In the genomic region with DNA sequence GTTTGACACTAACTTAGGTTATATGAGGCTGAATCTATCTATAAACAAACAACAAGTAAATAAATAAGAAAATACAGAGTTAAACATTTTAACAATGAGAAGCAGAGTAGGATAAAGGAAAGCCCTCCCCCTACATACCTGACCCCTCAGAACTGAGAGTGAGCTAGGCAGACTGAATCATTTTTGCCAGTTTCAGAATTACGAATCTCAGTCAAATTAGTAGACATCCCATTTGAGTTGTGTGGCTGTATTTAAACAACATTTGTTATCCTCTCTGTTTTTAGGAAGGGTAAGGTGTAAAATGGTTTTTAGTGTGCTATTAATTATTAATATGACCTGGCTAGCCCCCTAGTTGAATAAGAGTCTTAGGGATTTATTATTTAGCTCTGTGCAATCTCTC, we compare ENCODE assay signal across 23 mouse cellular contexts. TPM values are rescaled to one million over a fixed set of nuclear protein-coding genes. Genes with fewer than 3 reads are reported as not detected.
DNase-seq lines count a peak whose midpoint lies in the region; TF ChIP-seq lines count a peak whose summit lies in the region.
"Had no signal": no experiment of that assay in that cellular context is flagged by ENCODE, and none has a peak within 500 bp of the region (broad histone marks: within the 10 kb centered on the region; RNA-seq: fewer than 3 reads in every experiment).

No protein-coding gene starts in this region.

- peaks cover 0 to 21% of the 10 kb centered on the region in 2 experiments; a peak in 3 of 4 replicates for H3K4me1 ChIP-seq in CH12.LX (ENCODE audit: control insufficient read depth in 1 of 2, insufficient read depth in 2 of 2)
- no peaks in the 10 kb centered on the region for H3K4me1 ChIP-seq in forebrain, embryonic 10.5 days

- WGBS in forebrain, embryonic 10.5 days = 77% methylated on average over 1 of the region's 1 CpGs

- peak; percentile 45 for DNase-seq in heart, adult 11 months
- no peak for DNase-seq in heart, adult 18-20 months
- peak; percentile 12 for DNase-seq in CH12.LX (ENCODE audit: extremely low read depth)
- DNase-seq in forebrain, embryonic 10.5 days (ENCODE audit: extremely low spot score, low spot score) = no peak
- DNase-seq: adrenal gland, adult 2 months; adrenal gland, adult 8-10 months; adrenal gland, postnatal 10 days; adrenal gland, postnatal 14 days; adrenal gland, postnatal 25 days; adrenal gland, postnatal 36 days; B cell, adult 2 months; cerebellum, adult 11 months; cerebellum, adult 11-12 months; cerebellum, adult 18-20 months; cerebellum, adult 2 months had no signal

- no peak for TF ChIP-seq CTCF in CH12.LX (conservative IDR thresholded peaks at IDR 0.05 in 1 of 2, IDR thresholded peaks at IDR 0.05 in 1 of 2; ENCODE audit: low read depth in 2 of 2, low read length in 2 of 2)

- H3K36me3 ChIP-seq in CH12.LX (replicated peaks in 1 of 2; ENCODE audit: control insufficient read depth in 1 of 2, insufficient read depth in 1 of 2, low read length in 1 of 2) = no peaks in the 10 kb centered on the region
- H3K36me3 ChIP-seq in forebrain, embryonic 10.5 days (replicated peaks) = no peaks in the 10 kb centered on the region
- H3K36me3 ChIP-seq: G1E had no signal

- no peak overlapping the region for H3K9ac ChIP-seq in CH12.LX (ENCODE audit: insufficient read depth, low read depth)

- in situ Hi-C loops in CH12.LX (cut with MboI; ENCODE audit: low pct_ligation_motif_present, low pct_unique_long_range_greater_than_20kb, low sequenced_read_pairs) = no loop called here

- no peaks in the 10 kb centered on the region for H3K27me3 ChIP-seq in CH12.LX (replicated peaks)
- H3K27me3 ChIP-seq in forebrain, embryonic 10.5 days (ENCODE audit: poor library complexity, severe bottlenecking) = no peaks in the 10 kb centered on the region
- H3K27me3 ChIP-seq: Patski had no signal

- dilution Hi-C loops in CH12.LX (cut with MboI; ENCODE audit: extremely low pct_ligation_motif_present, extremely low pct_unique_long_range_greater_than_20kb, low sequenced_read_pairs) = no loop called here

- no peak overlapping the region for H3K4me2 ChIP-seq in CH12.LX (ENCODE audit: insufficient read depth, low read depth, poor library complexity, severe bottlenecking)

- H3K79me2 ChIP-seq in CH12.LX (replicated peaks; ENCODE audit: control insufficient read depth, extremely low read depth, insufficient read depth, poor library complexity, severe bottlenecking) = no peaks in the 10 kb centered on the region

- H3K4me3 ChIP-seq in CH12.LX (replicated peaks in 1 of 3; ENCODE audit: low read depth in 2 of 3, low read length in 2 of 3, poor library complexity in 1 of 3) = no peak overlapping the region
- no peak overlapping the region for H3K4me3 ChIP-seq in forebrain, embryonic 10.5 days

- no peaks in the 10 kb centered on the region for H3K9me3 ChIP-seq in CH12.LX (replicated peaks; ENCODE audit: low read length)
- H3K9me3 ChIP-seq in forebrain, embryonic 10.5 days = no peaks in the 10 kb centered on the region
- H3K9me3 ChIP-seq: G1E had no signal

- TF ChIP-seq POLR2A in CH12.LX (IDR thresholded peaks at IDR 0.05; ENCODE audit: low read depth, low read length) = no peak

- H3K27ac ChIP-seq in CH12.LX (ENCODE audit: insufficient read depth, low read depth) = no peak overlapping the region
- no peak overlapping the region for H3K27ac ChIP-seq in forebrain, embryonic 10.5 days

- no peak for TF ChIP-seq RAD21 in CH12.LX (IDR thresholded peaks at IDR 0.05; ENCODE audit: low read depth, low read length)

- peak; percentile 85 for TF ChIP-seq EP300 in CH12.LX (IDR thresholded peaks at IDR 0.05; ENCODE audit: low read length)

TF ChIP-seq in CH12.LX, 34 proteins besides CTCF, POLR2A, EP300 and RAD21:
- peak; percentile 88 for TF ChIP-seq JUN (IDR thresholded peaks at IDR 0.05; ENCODE audit: insufficient read depth, low read depth, low read length)
- no peak for TF ChIP-seq UBTF (IDR thresholded peaks at IDR 0.05; ENCODE audit: low read depth, low read length)
- peak; percentile 91 for TF ChIP-seq IRF4 (IDR thresholded peaks at IDR 0.05; ENCODE audit: low read depth, low read length)
- peak; percentile 84 for TF ChIP-seq JUND (conservative IDR thresholded peaks at IDR 0.05; ENCODE audit: low read depth, low read length)

RNA-seq across cellular contexts. Expression of a gene that starts 2.6 kb away (rescaled TPM):
- total RNA-seq in heart, adult 18-20 months (2021) = under 1 TPM in 1 of 2 experiments, not detected in 1; 0.87 TPM
- total RNA-seq in CH12.LX (2012; rRNA removed) (not detected in 2 replicates), CH12.LX (2014; rRNA removed) (not detected in 2 replicates)
- not detected in 2 replicates for polyA plus RNA-seq in CH12.LX (2012; ENCODE audit: insufficient read length, low read depth)
- not detected in 2 replicates for polyA plus RNA-seq in forebrain, embryonic 10.5 days (2016; fragmentation: Nextera tagmentation; extraction: Ambion mirVana)
- total RNA-seq: adrenal gland, adult 18-20 months; adrenal gland, adult 2 months; adrenal gland, adult 8-10 months; adrenal gland, postnatal 10 days; adrenal gland, postnatal 14 days; adrenal gland, postnatal 25 days; adrenal gland, postnatal 36 days; ES-E14; MEL had no signal
- polyA plus RNA-seq: activated CD4-positive, CD25-positive, alpha-beta regulatory T cell, adult 4 months; adrenal gland, adult 2 months; C2C12; CD4-positive, CD25-positive, alpha-beta regulatory T cell, adult 4 months; G1E; Patski had no signal

RNA-seq across cellular contexts. Expression of a gene that starts 45.3 kb away (rescaled TPM):
- total RNA-seq in heart, adult 18-20 months (2021) = 1 to 10 TPM; 2.1 to 2.6 TPM
- total RNA-seq in CH12.LX (2012; rRNA removed) (0.29 and 0.89 TPM in 2 replicates), CH12.LX (2014; rRNA removed) (0.96 and 0.99 TPM in 2 replicates)
- polyA plus RNA-seq in CH12.LX (2012; ENCODE audit: insufficient read length, low read depth) = 0.93 and 1.3 TPM in 2 replicates
- 7.0 and 7.1 TPM in 2 replicates for polyA plus RNA-seq in forebrain, embryonic 10.5 days (2016; fragmentation: Nextera tagmentation; extraction: Ambion mirVana)
- polyA plus RNA-seq: G1E had no signal

RNA-seq across cellular contexts. Expression of a gene that starts 50.9 kb away (rescaled TPM):
- 10 to 100 TPM; 79.5 to 88.4 TPM for total RNA-seq in heart, adult 18-20 months (2021)
- total RNA-seq in CH12.LX (2012; rRNA removed) = 6.0 and 9.2 TPM in 2 replicates
- total RNA-seq in CH12.LX (2014; rRNA removed) = 9.5 and 11.2 TPM in 2 replicates
- polyA plus RNA-seq in CH12.LX (2012; ENCODE audit: insufficient read length, low read depth) = 6.5 and 7.2 TPM in 2 replicates
- polyA plus RNA-seq in forebrain, embryonic 10.5 days (2016; fragmentation: Nextera tagmentation; extraction: Ambion mirVana) = 7.8 and 9.7 TPM in 2 replicates

Comparison
In these comparisons a context has a peak if more than half of its experiments do, and no peak if none do; other contexts are left out.
1. DNase-seq: peak in heart, adult 11 months (single experiment) and CH12.LX (single experiment); none in heart, adult 18-20 months (0 of 2) and forebrain, embryonic 10.5 days (single experiment).
2. RNA of a gene that starts 50.9 kb away (total RNA-seq): 79.5 to 88.4 TPM in heart, adult 18-20 months; 6.0 to 11.2 TPM in CH12.LX; every median in the first group is over 4 times any median in the second.